Mouse (Mus musculus) heart, postnatal 36 days (tissue): Measurements from ENCODE around the gene Adamtsl1. TPM values are rescaled to one million over a fixed set of nuclear protein-coding genes. Genes with fewer than 3 reads are reported as not detected.

ENCODE experiments used
- DNase-seq, 2 experiments: peaks; one replicate each; pipeline ENCODE4 v3.0.0; 2021 to 2022
- intact Hi-C: fragments of 180-260 bp; cut with DNase I; formaldehyde crosslinking; loops from one replicate; pipeline ENCODE4 v1.15.1; 2025
- total RNA-seq, 2 experiments: library from RNA; stranded (reverse); gene quantifications; 2 replicates each; pipeline ENCODE4 v1.2.3; 2021

Adamtsl1 gene
- total RNA-seq, 2 experiments from 2014 or later: 2.4 to 3.6 TPM

- no peak for DNase-seq
- intact Hi-C loops: no loop called here
Measured at GRCm38 (mm10) chr4:85669271-85669670, 155.3 kb downstream of the Adamtsl1 start.

GRCm38 (mm10) chr4:85669735-85670134 lies 155.8 kb downstream of the Adamtsl1 start:
- intact Hi-C loops: no loop called here
- no peak for DNase-seq

DNA sequence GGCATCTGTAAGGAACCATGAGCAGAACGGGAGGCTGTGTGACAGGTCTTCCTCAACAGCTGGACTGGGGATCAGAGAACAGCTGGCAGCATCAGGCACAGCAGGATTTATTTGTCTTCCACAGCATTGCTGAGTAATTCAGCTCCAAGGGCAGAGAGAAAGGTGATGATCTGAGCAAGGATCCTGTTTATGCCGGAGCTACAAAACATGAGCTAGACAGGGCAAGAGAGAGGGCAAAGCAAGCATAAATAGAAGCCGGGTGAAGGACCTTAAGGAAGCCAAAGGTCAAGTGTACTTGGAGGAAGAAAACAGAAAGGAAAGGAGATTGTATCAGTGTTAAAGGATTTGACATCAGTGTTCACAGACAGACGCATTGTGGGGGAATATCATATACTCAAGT lies 158.3 kb downstream of the Adamtsl1 start:
- no peak for DNase-seq
- intact Hi-C loops: no loop called here

DNA sequence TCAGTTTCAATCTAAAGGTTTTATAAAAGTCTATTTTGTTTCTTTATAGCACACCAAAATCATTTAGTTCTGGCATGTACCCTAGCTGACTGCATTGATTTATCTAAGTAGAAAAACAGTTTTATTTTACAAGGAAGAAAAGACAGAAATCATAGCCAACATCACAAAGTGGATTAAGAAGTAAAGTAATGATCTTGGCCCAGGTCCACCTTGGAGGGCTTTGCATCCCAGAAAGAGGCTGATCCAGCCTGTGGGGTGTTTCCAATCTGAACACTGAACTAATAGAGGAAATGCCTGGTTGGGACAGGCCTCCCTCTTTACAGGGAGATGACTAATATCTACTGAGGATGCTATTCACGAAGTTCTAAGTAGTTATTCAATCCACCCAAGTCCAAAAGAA lies 163.6 kb downstream of the Adamtsl1 start:
- DNase-seq: no peak
- intact Hi-C loops: no loop called here

- DNase-seq: no peak
- intact Hi-C loops: no loop called here
Measured at GRCm38 (mm10) chr4:85686160-85686559, 172.2 kb downstream of the Adamtsl1 start.

- no peak for DNase-seq
- intact Hi-C loops: no loop called here
Measured at GRCm38 (mm10) chr4:85695237-85695636, 181.3 kb downstream of the Adamtsl1 start.

GRCm38 (mm10) chr4:85707352-85708057 lies 193.5 kb downstream of the Adamtsl1 start:
- DNase-seq: no peak

DNA sequence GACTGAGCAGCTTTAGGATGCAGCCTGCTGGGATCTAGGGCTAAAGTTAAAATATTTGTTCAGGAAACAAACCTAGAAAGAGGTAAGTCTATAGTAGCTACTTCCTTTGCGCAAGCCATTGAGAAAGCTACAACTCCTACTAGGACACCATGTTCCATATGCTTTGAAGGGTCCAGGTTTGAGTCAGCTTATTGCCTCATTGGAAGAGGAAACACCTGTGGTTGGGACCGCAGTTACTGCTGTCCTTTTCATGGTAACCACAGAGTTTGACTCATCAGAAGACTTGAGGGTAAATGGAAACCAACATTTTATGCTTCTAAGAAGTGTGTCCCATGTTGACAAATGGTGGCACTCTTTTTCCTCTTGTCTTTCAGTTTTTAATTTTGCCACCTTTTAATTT lies 195.7 kb downstream of the Adamtsl1 start:
- intact Hi-C loops: no loop called here

More at GRCm38 (mm10) chr4:85707352-85708057, 193.5 kb downstream of the Adamtsl1 start:
- intact Hi-C loops: no loop called here

GRCm38 (mm10) chr4:85724999-85725398 lies 211.0 kb downstream of the Adamtsl1 start:
- intact Hi-C loops: no loop called here
- no peak for DNase-seq

More for the DNA sequence above, 195.7 kb downstream of the Adamtsl1 start:
- no peak for DNase-seq

GRCm38 (mm10) chr4:85727731-85728130 lies 213.8 kb downstream of the Adamtsl1 start:
- intact Hi-C loops: no loop called here
- DNase-seq: no peak

DNA sequence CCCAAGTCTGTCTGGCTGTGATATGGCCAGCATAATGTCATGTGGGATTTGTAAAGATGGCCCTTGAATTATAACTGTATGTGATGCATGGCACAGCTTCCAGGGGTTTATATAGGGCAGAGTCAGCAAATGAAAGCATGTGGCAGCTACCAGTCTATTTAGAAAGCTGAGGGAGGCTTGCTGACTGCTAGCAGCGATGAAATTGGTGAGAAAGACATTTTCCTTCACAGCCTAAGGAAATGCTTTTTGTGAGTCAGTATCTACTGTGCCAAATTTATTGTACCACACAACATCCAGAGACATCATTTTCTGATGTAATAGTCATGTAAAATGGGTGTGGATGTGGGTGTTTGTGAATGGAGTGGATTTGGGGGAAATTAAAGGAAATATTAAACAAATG lies 214.4 kb downstream of the Adamtsl1 start:
- intact Hi-C loops: no loop called here
- DNase-seq: no peak

- intact Hi-C loops: no loop called here
- no peak for DNase-seq
Measured at GRCm38 (mm10) chr4:85740478-85740877, 226.5 kb downstream of the Adamtsl1 start.

DNA sequence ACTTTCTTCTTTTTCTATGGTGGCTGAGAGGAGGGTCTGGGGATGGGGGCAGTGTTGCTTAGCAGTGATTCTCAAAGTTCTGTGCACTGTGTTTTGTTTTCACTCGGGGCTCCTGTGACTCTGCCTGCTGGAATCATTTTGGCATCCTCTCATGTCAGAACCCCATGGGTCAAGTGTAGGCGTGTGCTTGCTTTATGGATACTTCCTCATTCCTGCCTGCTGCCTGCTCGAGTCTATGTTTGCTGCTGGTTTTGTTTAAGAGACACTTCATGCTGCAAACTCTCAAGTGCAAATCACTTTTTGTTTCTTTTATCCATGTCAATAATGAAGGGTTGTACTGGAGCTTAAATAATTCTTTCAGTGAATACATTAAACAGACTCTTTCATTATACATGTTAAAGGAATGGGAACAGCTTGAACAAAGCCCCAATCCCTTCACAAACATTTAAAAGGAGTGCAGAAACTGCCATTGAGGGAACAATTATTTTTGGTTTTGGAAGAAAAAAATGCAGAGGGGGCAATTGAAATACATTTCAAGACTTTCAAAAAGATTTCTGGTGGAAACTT lies 227.9 kb downstream of the Adamtsl1 start:
- DNase-seq: no peak
- intact Hi-C loops: no loop called here

DNA sequence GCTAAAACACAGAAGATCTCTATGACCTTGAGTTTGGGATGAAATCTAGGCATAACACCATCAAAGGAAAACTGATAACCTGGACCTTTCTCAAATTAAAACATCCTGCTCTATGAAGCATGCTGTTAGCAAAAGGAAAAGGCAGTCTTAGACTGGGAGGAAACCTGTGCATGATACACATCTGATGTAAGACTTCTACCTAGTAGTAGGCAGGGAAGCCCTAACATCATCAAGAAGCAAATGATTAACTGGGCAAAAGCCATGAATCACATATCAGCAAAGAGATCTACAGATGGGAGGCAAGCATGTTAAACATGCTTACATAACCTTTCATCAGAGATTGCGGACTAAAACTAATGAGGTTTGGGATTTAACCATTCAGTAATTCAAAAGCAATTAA lies 229.5 kb downstream of the Adamtsl1 start:
- intact Hi-C loops: no loop called here
- DNase-seq: no peak

- intact Hi-C loops: no loop called here
Measured at GRCm38 (mm10) chr4:85762684-85763083, 248.7 kb downstream of the Adamtsl1 start.

GRCm38 (mm10) chr4:85763161-85764014 lies 249.4 kb downstream of the Adamtsl1 start:
- DNase-seq: no peak

More at GRCm38 (mm10) chr4:85762684-85763083, 248.7 kb downstream of the Adamtsl1 start:
- no peak for DNase-seq

DNA sequence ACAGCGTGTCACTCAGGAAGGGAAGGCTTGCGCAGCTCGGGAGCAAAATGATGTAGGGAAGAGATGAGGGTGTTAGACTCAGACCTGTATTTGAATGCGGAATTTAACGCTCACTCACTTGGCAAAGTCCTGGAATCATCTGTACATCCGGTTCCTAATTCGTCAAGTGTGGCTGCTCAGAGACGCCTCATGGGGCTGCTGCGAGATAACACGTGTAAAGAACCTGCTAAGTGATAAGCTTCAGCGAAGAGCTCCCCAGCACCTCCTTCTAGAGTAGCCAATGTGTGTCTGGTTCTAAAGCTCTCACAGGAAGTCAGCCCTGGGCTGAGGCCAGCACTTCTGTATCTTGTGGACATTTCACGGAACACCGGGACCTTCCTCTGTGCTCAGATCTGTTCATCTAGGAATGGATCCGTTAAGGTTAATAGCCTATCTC lies 250.1 kb downstream of the Adamtsl1 start:
- intact Hi-C loops: no loop called here
- no peak for DNase-seq

More at GRCm38 (mm10) chr4:85763161-85764014, 249.4 kb downstream of the Adamtsl1 start:
- intact Hi-C loops: no loop called here

- no peak for DNase-seq
- intact Hi-C loops: no loop called here
Measured at GRCm38 (mm10) chr4:85764476-85764875, 250.5 kb downstream of the Adamtsl1 start.

GRCm38 (mm10) chr4:85767666-85768065 lies 253.7 kb downstream of the Adamtsl1 start:
- DNase-seq: no peak
- intact Hi-C loops: no loop called here

DNA sequence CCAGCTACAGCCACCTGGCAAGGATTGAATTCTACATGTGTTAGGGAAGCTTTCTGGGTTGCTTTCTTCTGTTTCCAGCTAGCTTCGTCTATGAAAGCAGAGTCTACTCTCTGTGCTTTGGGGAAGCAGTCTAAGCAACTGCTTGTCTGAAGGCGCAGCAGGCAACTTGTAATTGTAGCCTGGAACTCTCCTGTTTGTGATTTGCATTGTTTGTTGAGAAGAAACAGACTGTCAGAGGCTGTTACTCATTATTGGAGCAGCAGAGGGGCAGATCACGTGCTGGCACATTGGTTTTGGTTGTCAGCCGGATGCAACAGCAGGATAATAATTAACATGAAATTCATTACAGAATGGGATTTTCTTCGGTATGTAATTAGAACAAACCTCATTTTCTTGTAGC lies 254.1 kb downstream of the Adamtsl1 start:
- no peak for DNase-seq
- intact Hi-C loops: no loop called here

- intact Hi-C loops: no loop called here
- DNase-seq: no peak
Measured at GRCm38 (mm10) chr4:85782511-85782910, 268.5 kb downstream of the Adamtsl1 start.
